Mouse (Mus musculus): ENCODE measurements around the gene Pspc1. TPM values are rescaled to one million over a fixed set of nuclear protein-coding genes. Genes with fewer than 3 reads are reported as not detected.

Gene Pspc1
- polyA plus RNA-seq, 1 experiment from 2014 or later = 48.5 TPM

Other genes starting within 250 kb of the Pspc1 start
- 14.7 and 18.2 TPM in 2 replicates for gene Cenpj, start 202.9 kb downstream of the Pspc1 start, polyA plus RNA-seq (2015; fragmentation: Nextera tagmentation; extraction: Ambion mirVana)
- 0.68 and 0.84 TPM in 2 replicates for gene Parp4, start 202.7 kb downstream of the Pspc1 start, polyA plus RNA-seq (2015; fragmentation: Nextera tagmentation; extraction: Ambion mirVana)
- gene Mphosph8, start 110.1 kb downstream of the Pspc1 start, polyA plus RNA-seq (2015; fragmentation: Nextera tagmentation; extraction: Ambion mirVana) = 32.9 and 39.4 TPM in 2 replicates
- gene Zmym5, start 33.4 kb upstream of the Pspc1 start, polyA plus RNA-seq (2015; fragmentation: Nextera tagmentation; extraction: Ambion mirVana) = 32.4 and 36.0 TPM in 2 replicates
- gene Zmym2, start 108.3 kb upstream of the Pspc1 start, polyA plus RNA-seq (2015; fragmentation: Nextera tagmentation; extraction: Ambion mirVana) = 75.6 and 80.0 TPM in 2 replicates